Mouse (Mus musculus) limb, embryonic 13.5 days (tissue): ENCODE data around the gene Myof. TPM values are rescaled to one million over a fixed set of nuclear protein-coding genes. Genes with fewer than 3 reads are reported as not detected.

ENCODE experiments used
- ATAC-seq: fragments of 200-750 bp; cut with Nextera tagmentation; 2 replicates; pipeline ENCODE4 v1.8.0; 2017; ENCODE audit warnings: low read depth, moderate number of reproducible peaks, moderate TSS enrichment; ENCODE audit not compliant: low FRiP score
- H3K27ac ChIP-seq: fragments of 300-500 bp; sonication (generic); 2 replicates; pipeline ENCODE4 v1.5.1; 2015; ENCODE audit warnings: inconsistent platforms, mild to moderate bottlenecking, moderate library complexity
- H3K27me3 ChIP-seq: fragments of 300-500 bp; sonication (generic); 2 replicates; pipeline ENCODE4 v1.6.1; 2015; ENCODE audit warnings: mild to moderate bottlenecking, inconsistent platforms
- H3K36me3 ChIP-seq: fragments of 300-500 bp; sonication (generic); 2 replicates; pipeline ENCODE4 v1.6.1; 2015; ENCODE audit warnings: inconsistent platforms, mild to moderate bottlenecking, moderate library complexity
- H3K4me1 ChIP-seq: fragments of 300-500 bp; sonication (generic); 2 replicates; pipeline ENCODE4 v1.6.1; 2015; ENCODE audit warnings: inconsistent platforms
- H3K4me2 ChIP-seq: fragments of 300-500 bp; sonication (generic); replicated peaks from 2 replicates; pipeline ENCODE4 v1.6.1; 2015; ENCODE audit warnings: inconsistent platforms, mild to moderate bottlenecking, moderate library complexity
- H3K4me3 ChIP-seq: fragments of 300-500 bp; sonication (generic); 2 replicates; pipeline ENCODE4 v1.5.1; 2015; ENCODE audit warnings: moderate library complexity, mild to moderate bottlenecking, inconsistent platforms
- H3K9ac ChIP-seq: fragments of 300-500 bp; sonication (generic); 2 replicates; pipeline ENCODE4 v1.6.1; 2015; ENCODE audit warnings: mild to moderate bottlenecking, inconsistent platforms
- H3K9me3 ChIP-seq: fragments of 300-500 bp; sonication (generic); 2 replicates; pipeline ENCODE4 v1.6.1; 2016; ENCODE audit warnings: inconsistent platforms
- WGBS: fragments of 180-500 bp; shearing (Covaris S2); methylation state at CpG from one replicate; pipeline ENCODE4 v1.1.7; 2015; 5-methylcytosine and 5-hydroxymethylcytosine counted together
- polyA plus RNA-seq: library from polyadenylated mRNA; unstranded; fragments of >200 nt; fragmentation: Nextera tagmentation; extraction: Ambion mirVana; gene quantifications from 2 replicates; pipeline ENCODE4 v1.2.1, GENCODE M21; 2015

Myof gene
- polyA plus RNA-seq: 12.6 and 14.2 TPM in 2 replicates

DNA sequence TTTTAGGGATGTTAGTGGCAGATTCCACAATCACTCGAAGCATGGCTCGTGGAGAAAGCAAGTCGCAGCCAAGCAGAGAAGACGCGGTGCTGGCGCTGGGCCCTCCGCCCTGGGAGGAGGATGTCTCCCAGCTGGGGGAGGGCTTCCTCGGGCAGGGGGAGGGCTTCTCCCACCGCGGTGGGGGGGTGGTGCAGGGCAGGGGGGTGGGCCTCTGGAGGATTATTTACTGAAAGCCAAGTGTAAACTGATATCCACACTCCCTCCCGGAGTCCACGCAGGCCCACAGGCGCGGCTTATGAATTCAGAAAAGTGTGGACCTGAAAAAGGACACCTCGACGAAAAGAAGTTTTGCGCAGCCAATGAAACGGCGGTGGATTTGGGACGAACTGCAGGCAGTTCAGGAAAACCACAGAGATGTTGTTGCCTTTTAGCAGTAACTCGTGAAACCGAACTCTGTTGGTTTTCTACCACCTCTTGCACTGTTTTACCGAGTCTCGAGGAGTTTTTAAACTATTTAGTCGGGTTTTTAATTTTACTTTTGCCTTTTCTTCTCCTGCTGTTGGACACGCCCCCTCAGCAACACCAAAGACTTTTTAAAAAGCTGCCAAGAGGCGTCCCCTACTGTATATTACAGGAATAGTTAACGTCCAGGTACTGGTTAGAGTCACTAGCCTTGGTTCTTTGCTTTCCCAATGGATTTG, at the start of gene Myof:
Gene Myof, minus strand, starts transcription at position 297 of the 701 bp plus-strand sequence.
- ATAC-seq: peak; percentile 83
- H3K4me2 ChIP-seq: peak within 1 kb of the TSS; percentile 77
- H3K9ac ChIP-seq: peak within 1 kb of the TSS; percentile 70
- H3K4me1 ChIP-seq: peaks cover 12% of the 10 kb centered on the region
- WGBS: under 1% methylated on average over 28 of the region's 28 CpGs
- no peaks in the 10 kb centered on the region for H3K36me3 ChIP-seq
- H3K27ac ChIP-seq: peak within 1 kb of the TSS; percentile 66; the same call in 1 of the 2 replicates
- 0 out of 2 replicates have a peak, but pooled peaks cover 5% of the 10 kb centered on the region for H3K27me3 ChIP-seq
- H3K4me3 ChIP-seq: peak within 1 kb of the TSS; percentile 52
- no peaks in the 10 kb centered on the region for H3K9me3 ChIP-seq

DNA sequence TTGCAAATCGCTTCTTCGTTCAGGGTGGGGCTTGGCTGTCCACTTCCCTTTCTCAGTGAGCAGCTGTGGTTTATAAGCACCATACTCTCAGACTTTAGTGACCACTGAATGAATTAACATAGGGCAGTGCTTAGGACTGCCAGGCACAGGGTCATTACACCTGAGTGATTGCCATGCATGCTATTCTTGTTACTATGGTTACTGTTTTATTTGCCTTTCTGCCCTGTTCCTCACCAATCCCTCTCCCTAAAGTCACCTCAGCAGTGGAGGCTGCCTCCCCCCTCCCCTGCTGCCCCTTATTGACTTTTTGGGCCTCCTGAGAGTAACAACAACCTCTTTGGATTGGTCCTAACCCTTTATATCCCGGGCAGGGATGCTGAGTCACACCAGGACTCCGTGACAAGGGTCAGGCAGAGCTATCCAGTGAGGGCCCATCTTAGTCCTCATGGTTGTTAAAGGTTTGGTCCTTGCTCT, 48.2 kb upstream of the Myof start:
- Histone ChIP-seq H3K4me3 (no peak overlapping the region), H3K4me1 (0 out of 2 replicates have a peak, but pooled peaks cover 4% of the 10 kb centered on the region), H3K36me3 (no peaks in the 10 kb centered on the region), H3K27ac (no peak overlapping the region), H3K4me2 (no peak overlapping the region), H3K9ac (no peak overlapping the region), H3K9me3 (no peaks in the 10 kb centered on the region), H3K27me3 (peaks cover 31% of the 10 kb centered on the region)
- ATAC-seq: no peak
- WGBS: 33% methylated on average over 4 of the region's 4 CpGs

DNA sequence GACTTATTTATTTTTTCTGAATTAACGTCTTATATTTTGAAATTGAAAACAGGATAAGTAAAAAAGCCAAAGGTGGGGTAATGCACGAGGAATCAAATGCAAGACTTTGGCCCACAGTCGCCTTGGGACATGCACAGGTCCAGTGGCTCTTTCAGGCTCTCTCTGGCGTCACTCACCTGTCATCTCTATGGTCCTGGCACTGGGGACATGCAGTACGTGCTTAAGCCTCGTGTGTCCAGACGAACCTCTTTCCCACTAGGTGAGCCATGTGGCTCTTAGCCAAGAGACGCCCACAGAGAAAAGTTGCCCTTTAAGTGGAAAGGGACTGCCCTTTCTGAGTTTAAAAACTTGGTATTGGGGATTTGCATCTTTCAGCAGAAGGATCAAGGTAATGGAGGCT, 46.0 kb upstream of the Myof start:
- ATAC-seq: no peak
- no peak overlapping the region for H3K4me2 ChIP-seq
- 75% methylated on average over 8 of the region's 8 CpGs for WGBS
- no peak overlapping the region for H3K4me3 ChIP-seq
- H3K36me3 ChIP-seq: no peaks in the 10 kb centered on the region
- no peak overlapping the region for H3K27ac ChIP-seq
- H3K9me3 ChIP-seq: no peaks in the 10 kb centered on the region
- H3K27me3 ChIP-seq: peaks cover 9% of the 10 kb centered on the region
- H3K4me1 ChIP-seq: 0 out of 2 replicates have a peak, but pooled peaks cover 4% of the 10 kb centered on the region
- H3K9ac ChIP-seq: no peak overlapping the region

DNA sequence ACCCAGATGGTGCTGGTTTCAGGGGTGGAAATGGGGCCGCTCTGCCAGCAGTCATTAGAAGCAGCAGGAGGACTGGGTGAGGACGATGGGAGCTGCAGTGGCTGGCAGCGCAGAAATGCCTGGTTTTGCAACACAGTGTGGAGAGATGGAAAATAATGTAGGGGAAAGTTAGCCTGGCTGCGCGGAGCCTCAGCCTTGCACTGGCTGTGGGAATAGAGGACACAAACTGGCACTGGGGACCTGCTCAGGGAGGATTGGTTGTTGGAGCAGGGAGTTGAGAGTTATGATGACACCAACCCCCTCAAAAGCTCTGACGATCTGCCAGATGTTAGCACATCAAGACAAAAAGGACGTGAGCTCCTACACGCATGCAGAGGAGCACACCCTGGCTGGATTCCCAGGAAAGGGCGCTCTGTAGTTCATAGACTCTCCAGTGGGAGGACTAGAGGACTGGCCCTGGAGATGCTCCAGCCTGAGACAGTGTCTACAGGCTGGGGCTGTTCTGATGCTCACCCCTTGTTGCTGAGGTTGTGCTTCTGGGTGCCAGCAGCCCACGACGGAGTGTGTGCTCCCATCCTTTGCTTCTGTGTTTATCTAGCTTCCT, 43.7 kb upstream of the Myof start:
- H3K4me2 ChIP-seq: no peak overlapping the region
- 0 out of 2 replicates have a peak, but pooled peaks cover 4% of the 10 kb centered on the region for H3K4me1 ChIP-seq
- H3K9ac ChIP-seq: no peak overlapping the region
- no peaks in the 10 kb centered on the region for H3K36me3 ChIP-seq
- no peak overlapping the region for H3K4me3 ChIP-seq
- 57% methylated on average over 11 of the region's 11 CpGs for WGBS
- peak; percentile 59; the same call in 1 of the 2 replicates for ATAC-seq
- H3K9me3 ChIP-seq: no peaks in the 10 kb centered on the region
- no peak overlapping the region for H3K27ac ChIP-seq
- H3K27me3 ChIP-seq: no peaks in the 10 kb centered on the region

DNA sequence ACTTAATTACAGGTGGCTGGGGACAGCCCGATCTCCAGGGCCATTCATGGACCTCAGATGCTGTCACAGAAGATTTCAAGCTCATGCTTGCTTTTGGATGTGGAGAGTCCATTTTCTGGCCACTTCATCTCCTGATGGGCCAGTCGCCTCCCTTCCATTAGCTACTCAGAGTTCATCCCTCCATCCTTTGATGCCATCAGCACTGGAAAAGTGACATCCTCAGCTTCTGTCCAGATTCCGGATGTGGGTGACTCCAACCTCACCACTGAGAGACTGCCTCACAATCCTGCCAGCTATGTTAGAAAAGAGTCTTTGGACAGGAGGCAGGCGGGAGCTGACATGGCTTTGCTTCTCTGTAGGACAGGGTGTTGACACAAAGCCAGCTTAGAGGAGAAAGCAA, 42.5 kb upstream of the Myof start:
- Histone ChIP-seq H3K4me1 (no peaks in the 10 kb centered on the region), H3K9me3 (no peaks in the 10 kb centered on the region), H3K4me3 (no peak overlapping the region), H3K36me3 (no peaks in the 10 kb centered on the region), H3K27me3 (no peaks in the 10 kb centered on the region), H3K4me2 (no peak overlapping the region), H3K9ac (no peak overlapping the region), H3K27ac (no peak overlapping the region)
- ATAC-seq: no peak
- 88% methylated on average over 4 of the region's 4 CpGs for WGBS

DNA sequence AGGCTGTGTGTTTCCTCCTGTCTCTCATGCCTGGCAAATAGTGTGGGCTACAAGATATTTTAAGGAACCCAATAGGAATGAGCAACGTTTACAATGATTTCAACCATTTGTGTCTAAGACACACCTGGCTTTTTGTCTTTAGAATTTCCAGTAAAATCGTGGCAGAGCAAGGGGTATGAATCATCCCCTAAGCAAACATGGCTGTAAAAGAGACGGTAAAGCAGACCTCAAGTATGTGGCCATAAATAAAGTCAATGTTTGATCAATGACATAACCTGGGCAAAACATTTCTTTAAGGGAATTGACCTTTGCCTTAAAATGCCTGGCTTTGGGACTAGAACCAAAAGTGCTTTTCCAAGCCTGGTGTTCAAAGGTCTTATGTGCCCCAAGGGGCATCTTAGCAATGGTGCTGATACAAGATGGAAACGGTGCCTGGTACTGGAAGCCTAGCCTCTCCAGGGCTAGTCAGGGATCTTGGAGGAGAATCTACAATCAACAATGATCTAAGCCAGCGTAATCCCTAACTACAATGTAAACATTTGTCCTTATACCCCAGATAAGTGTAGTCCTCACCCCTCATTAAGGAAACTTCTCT, 39.7 kb upstream of the Myof start:
- ATAC-seq: no peak
- no peak overlapping the region for H3K4me2 ChIP-seq
- no peak overlapping the region for H3K27ac ChIP-seq
- 58% methylated on average over 5 of the region's 5 CpGs for WGBS
- no peaks in the 10 kb centered on the region for H3K4me1 ChIP-seq
- H3K9me3 ChIP-seq: no peaks in the 10 kb centered on the region
- H3K4me3 ChIP-seq: no peak overlapping the region
- no peaks in the 10 kb centered on the region for H3K27me3 ChIP-seq
- H3K36me3 ChIP-seq: no peaks in the 10 kb centered on the region
- no peak overlapping the region for H3K9ac ChIP-seq

DNA sequence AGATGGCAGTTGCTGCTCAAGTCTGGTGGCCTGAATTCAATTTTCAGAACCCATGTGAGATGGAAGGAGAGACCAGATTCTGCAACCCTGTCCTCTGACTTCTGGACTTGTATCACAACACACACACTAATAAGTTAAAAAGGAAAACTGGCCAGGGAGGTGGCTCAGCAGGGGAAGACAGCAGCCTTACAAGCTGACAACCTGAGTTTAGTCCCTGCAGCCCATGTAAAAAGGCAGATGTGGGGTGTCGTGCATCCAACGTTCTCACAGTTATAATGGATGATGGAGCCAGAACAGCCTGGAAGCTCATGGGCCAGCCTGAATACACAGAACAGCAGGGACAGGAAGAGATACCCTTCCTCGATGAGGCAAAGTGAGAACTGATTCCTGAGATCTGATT, 38.0 kb upstream of the Myof start:
- ATAC-seq: no peak
- no peak overlapping the region for H3K4me2 ChIP-seq
- H3K27me3 ChIP-seq: no peaks in the 10 kb centered on the region
- H3K4me3 ChIP-seq: no peak overlapping the region
- no peaks in the 10 kb centered on the region for H3K36me3 ChIP-seq
- H3K27ac ChIP-seq: no peak overlapping the region
- H3K9me3 ChIP-seq: no peaks in the 10 kb centered on the region
- WGBS: 66% methylated on average over 3 of the region's 3 CpGs
- H3K4me1 ChIP-seq: no peaks in the 10 kb centered on the region
- H3K9ac ChIP-seq: no peak overlapping the region

DNA sequence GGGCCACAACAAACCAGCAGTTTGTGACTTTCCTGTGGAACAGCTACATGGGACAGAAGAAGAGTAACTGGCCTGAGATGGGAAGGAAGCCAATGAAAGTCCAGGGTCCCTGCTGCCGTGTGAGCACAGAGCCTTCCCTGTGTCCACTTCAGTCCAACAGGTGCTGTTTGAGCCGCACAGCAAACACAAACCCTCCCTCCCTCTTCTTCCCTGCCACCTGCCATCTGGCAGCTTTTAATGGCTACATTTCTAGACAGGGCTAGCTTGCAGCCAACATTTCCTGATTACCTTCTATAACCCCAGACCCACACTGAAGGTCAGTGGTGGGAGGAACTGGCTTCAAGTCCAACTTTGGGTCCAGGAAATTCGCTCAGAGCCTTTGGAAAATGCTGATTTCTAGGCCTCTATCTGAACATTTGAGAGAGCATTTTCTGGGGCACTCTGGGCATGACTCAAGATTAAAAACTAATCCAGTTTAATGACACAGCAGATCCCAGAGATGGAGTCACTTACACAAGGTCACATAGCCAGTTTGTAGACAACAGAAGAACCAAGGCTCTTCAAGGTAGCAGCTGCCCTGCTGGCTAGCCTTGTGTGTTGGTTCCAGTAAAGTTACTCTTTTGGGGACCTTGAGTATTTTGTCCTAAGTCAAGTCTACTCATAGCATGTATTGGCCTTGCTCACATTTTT, 34.6 kb upstream of the Myof start:
- no peaks in the 10 kb centered on the region for H3K27me3 ChIP-seq
- no peak for ATAC-seq
- no peak overlapping the region for H3K27ac ChIP-seq
- H3K4me1 ChIP-seq: no peaks in the 10 kb centered on the region
- H3K9ac ChIP-seq: no peak overlapping the region
- no peak overlapping the region for H3K4me2 ChIP-seq
- H3K4me3 ChIP-seq: no peak overlapping the region
- 65% methylated on average over 3 of the region's 3 CpGs for WGBS
- no peaks in the 10 kb centered on the region for H3K9me3 ChIP-seq
- H3K36me3 ChIP-seq: peaks cover 13% of the 10 kb centered on the region

DNA sequence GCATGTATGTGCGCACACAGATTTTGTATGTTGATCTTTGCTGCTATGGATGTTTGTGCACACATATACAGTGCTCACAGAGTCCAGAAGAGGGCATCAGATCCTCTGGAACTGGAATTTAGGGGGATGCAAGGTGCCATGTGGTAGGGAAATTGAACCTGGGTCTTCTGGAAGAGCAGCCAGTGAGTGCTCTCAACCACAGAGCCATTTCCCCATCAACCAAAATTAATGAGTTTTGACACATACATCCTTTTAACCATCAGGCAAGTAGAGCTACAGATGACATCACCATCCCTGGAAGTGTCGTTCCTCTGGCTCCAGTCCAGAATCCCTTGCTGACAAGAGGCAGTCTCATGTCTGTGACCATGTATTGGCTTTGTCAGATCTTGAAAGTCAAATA, 32.9 kb upstream of the Myof start:
- Histone ChIP-seq H3K27me3 (no peaks in the 10 kb centered on the region), H3K9me3 (no peaks in the 10 kb centered on the region), H3K4me1 (no peaks in the 10 kb centered on the region), H3K27ac (no peak overlapping the region), H3K4me2 (no peak overlapping the region), H3K36me3 (peaks cover 29% of the 10 kb centered on the region), H3K9ac (no peak overlapping the region), H3K4me3 (no peak overlapping the region)
- no peak for ATAC-seq
- 88% methylated on average over 2 of the region's 2 CpGs for WGBS

DNA sequence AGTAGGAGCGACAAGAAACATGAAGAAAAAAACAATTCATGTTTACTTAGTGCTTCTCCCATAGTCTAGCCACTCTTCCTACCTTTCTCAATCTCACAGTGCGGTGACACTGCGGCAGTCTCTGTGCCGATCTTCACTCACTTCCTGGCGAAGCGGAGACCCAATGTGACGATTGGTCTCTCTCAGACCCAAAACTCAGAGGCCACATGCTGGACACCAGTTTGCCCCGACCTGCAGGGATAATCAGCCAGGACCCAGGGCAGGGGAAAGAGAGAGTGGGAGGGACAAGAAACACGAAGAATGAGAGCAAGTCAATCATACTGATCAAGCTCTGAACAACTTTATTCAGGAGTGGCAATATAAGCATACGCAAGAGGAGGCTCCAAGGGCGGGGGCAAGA, 31.7 kb upstream of the Myof start:
- no peaks in the 10 kb centered on the region for H3K27me3 ChIP-seq
- H3K27ac ChIP-seq: no peak overlapping the region
- H3K4me2 ChIP-seq: no peak overlapping the region
- WGBS: 83% methylated on average over 11 of the region's 11 CpGs
- H3K36me3 ChIP-seq: peaks cover 41% of the 10 kb centered on the region
- no peak overlapping the region for H3K9ac ChIP-seq
- H3K9me3 ChIP-seq: no peaks in the 10 kb centered on the region
- ATAC-seq: no peak
- no peak overlapping the region for H3K4me3 ChIP-seq
- H3K4me1 ChIP-seq: no peaks in the 10 kb centered on the region

DNA sequence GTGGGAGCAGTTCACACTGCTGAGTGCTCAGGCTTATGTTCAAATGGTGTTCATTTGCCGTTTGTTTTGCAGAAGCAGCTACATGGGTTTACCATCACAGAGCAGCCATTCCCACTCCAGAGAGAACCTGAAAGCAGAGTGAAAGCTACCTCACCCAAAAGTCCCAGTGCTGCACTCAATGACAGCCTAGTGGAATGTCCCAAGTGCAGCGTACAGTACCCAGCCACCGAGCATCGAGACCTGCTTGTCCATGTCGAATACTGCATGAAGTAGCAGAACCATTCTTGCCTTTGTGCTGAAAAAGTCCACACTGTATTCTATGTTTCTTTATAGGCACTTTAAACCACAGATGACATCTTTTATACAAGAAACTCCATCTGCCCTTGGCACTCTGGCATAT, 29.8 kb upstream of the Myof start:
- Histone ChIP-seq H3K4me1 (no peaks in the 10 kb centered on the region), H3K4me3 (no peak overlapping the region), H3K4me2 (no peak overlapping the region), H3K9me3 (no peaks in the 10 kb centered on the region), H3K27me3 (no peaks in the 10 kb centered on the region), H3K9ac (no peak overlapping the region), H3K36me3 (peaks cover 56% of the 10 kb centered on the region), H3K27ac (no peak overlapping the region)
- whole genome bisulfite sequencing: 95% methylated on average over 5 of the region's 5 CpGs
- ATAC-seq: no peak

DNA sequence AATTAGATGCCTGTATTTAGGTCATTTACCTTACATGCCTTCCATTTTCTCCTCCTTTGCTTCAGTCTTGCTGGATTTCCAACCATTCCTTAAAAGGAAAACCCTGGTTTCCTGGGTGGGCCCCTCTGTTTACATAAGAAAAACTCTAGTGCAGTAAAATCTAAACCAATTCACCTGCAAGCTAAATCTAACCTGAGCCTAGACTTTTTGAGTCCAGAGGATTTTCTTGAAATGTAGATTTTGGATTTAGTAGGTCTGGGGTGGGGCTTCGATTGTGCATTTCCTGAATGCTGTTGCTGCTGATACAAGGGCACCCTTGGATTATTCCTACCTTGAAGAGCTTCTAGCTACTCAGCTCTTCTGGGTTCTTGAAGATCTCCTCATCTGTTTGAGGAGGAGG, 20.7 kb upstream of the Myof start:
- no peaks in the 10 kb centered on the region for H3K9me3 ChIP-seq
- H3K36me3 ChIP-seq: peaks cover 43% of the 10 kb centered on the region
- no peaks in the 10 kb centered on the region for H3K4me1 ChIP-seq
- ATAC-seq: no peak
- H3K27me3 ChIP-seq: no peaks in the 10 kb centered on the region
- 92% methylated on average over 1 of the region's 1 CpGs for WGBS
- no peak overlapping the region for H3K9ac ChIP-seq
- H3K4me2 ChIP-seq: no peak overlapping the region
- H3K27ac ChIP-seq: no peak overlapping the region
- H3K4me3 ChIP-seq: no peak overlapping the region
